Mouse (Mus musculus): ENCODE results near the gene Fkbpl. TPM values are rescaled to one million over a fixed set of nuclear protein-coding genes. Genes with fewer than 3 reads are reported as not detected.

Gene Fkbpl
- polyA plus RNA-seq, 1 experiment: 1.4 TPM

DNA sequence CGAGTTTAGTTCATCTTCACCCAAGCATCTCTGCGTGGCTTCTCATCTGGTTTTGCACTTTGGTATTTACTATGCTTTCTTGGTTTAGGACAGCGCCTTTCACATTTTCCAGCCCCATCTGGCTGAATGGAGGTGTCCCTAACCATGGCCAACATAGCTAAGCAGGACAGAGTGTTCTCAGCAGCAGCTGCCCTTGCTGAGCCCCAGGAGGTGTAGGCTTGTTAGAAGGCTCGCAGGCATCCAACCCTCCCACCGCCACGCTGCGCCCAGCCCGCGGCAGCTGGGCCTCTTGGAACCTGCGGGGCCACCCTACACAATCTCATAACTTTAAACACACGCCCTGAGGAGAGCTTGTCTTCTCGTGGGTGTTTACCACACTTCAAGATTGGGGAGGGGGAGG is 32.1 kb downstream of the Fkbpl start:
- WGBS: 81% methylated on average over 12 of the region's 12 CpGs
- Histone ChIP-seq H3K4me1 (ENCODE audit: control insufficient read depth, insufficient read depth, insufficient read length) (no peaks in the 10 kb centered on the region; the same call in 1 of the 2 replicates), H3K4me3 (ENCODE audit: extremely low read depth, insufficient read depth, insufficient read length) (no peak overlapping the region), H3K27me3 (ENCODE audit: control insufficient read depth, insufficient read depth, low read length) (peaks cover 3% of the 10 kb centered on the region; the same call in 1 of the 2 replicates), H3K36me3 (ENCODE audit: control insufficient read depth, insufficient read depth, low read length) (no peaks in the 10 kb centered on the region), H3K27ac (ENCODE audit: insufficient read depth, low read length) (no peak overlapping the region)
- TF ChIP-seq CTCF (IDR thresholded peaks at IDR 0.05; ENCODE audit: extremely low read depth, insufficient read depth, insufficient read length, insufficient replicate concordance): no peak
- no peak for TF ChIP-seq POLR2A (IDR thresholded peaks at IDR 0.05; ENCODE audit: low read depth, low read length)
- no peak for DNase-seq (ENCODE audit: low read depth in 1 of 2, low spot score in 2 of 2)

DNA sequence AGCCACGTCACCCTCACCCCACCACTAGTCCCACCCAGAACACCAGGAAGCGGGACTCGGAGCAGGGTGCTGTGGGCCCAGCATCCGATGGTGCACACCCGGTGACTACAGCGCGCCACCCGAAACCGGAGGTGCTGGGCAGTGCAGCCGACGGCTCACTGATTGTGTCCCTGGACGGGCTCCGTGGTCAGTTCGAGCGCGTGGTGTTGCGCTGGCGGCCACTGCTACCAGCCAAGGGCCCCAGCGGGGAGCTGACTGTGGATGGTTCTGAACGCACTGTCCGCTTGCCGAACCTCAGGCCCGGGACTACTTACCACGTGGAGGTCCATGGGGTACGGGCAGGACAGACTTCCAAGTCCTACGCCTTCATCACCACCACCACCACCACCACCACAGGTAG is 35.6 kb downstream of the Fkbpl start:
- H3K27ac ChIP-seq (ENCODE audit: insufficient read depth, low read length): no peak overlapping the region
- no peaks in the 10 kb centered on the region for H3K36me3 ChIP-seq (ENCODE audit: control insufficient read depth, insufficient read depth, low read length)
- 84% methylated on average over 26 of the region's 26 CpGs for WGBS
- no peaks in the 10 kb centered on the region; the same call in 1 of the 2 replicates for H3K27me3 ChIP-seq (ENCODE audit: control insufficient read depth, insufficient read depth, low read length)
- no peak overlapping the region for H3K4me3 ChIP-seq (ENCODE audit: extremely low read depth, insufficient read depth, insufficient read length)
- peaks cover 4% of the 10 kb centered on the region; the same call in 1 of the 2 replicates for H3K4me1 ChIP-seq (ENCODE audit: control insufficient read depth, insufficient read depth, insufficient read length)
- TF ChIP-seq POLR2A (IDR thresholded peaks at IDR 0.05; ENCODE audit: low read depth, low read length) (no peak), CTCF (IDR thresholded peaks at IDR 0.05; ENCODE audit: extremely low read depth, insufficient read depth, insufficient read length, insufficient replicate concordance) (no peak)
- DNase-seq (ENCODE audit: low read depth in 1 of 2, low spot score in 2 of 2): no peak

DNA sequence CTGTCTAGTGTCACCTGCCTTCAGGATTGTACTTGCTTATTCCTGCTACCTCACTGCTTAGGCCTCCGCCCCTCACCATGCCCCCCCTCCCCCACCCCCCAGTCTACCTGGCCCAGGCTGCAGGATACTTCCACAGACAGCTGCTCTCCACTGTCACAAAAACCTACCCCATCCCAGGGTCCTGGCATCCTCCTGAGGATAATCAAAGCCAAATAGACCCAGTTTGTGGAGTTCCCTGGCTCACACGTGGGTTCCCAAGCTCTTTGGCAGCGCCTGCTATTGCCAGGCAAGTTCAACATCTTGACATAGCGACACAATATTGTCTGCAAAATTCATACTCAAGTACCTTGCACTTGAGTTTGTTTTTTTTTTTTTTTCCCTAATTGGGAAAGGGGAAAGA is 36.1 kb downstream of the Fkbpl start:
- WGBS: 58% methylated on average over 4 of the region's 4 CpGs
- H3K27ac ChIP-seq (ENCODE audit: insufficient read depth, low read length): no peak overlapping the region
- no peaks in the 10 kb centered on the region for H3K36me3 ChIP-seq (ENCODE audit: control insufficient read depth, insufficient read depth, low read length)
- H3K4me1 ChIP-seq (ENCODE audit: control insufficient read depth, insufficient read depth, insufficient read length): peaks cover 4% of the 10 kb centered on the region; the same call in 1 of the 2 replicates
- H3K27me3 ChIP-seq (ENCODE audit: control insufficient read depth, insufficient read depth, low read length): no peaks in the 10 kb centered on the region; the same call in 1 of the 2 replicates
- no peak for DNase-seq (ENCODE audit: low read depth in 1 of 2, low spot score in 2 of 2)
- no peak for TF ChIP-seq CTCF (IDR thresholded peaks at IDR 0.05; ENCODE audit: extremely low read depth, insufficient read depth, insufficient read length, insufficient replicate concordance)
- no peak overlapping the region for H3K4me3 ChIP-seq (ENCODE audit: extremely low read depth, insufficient read depth, insufficient read length)

DNA sequence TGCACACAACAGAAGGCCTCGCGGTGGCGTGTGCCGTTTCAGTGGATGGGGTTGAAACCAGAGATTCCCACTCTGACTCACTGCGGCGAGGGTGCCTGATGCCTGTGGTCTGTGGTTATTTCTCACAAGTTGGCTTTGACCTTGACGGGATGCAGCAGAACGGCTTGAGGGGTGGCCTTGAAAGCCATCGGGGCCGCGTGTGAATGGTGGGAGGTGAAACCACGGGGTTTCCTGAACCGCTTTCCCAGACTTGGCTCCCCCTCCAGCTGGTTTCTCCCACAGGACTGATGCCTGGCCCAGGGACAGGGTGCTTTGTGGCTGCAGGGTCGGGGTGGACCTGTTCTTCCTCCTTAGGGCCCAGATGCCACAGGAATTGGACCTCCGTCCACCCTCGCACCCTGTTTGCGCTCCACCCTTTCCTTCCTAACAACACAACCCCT is 36.6 kb downstream of the Fkbpl start:
- Histone ChIP-seq H3K4me1 (ENCODE audit: control insufficient read depth, insufficient read depth, insufficient read length) (peaks cover 4% of the 10 kb centered on the region; the same call in 1 of the 2 replicates), H3K27ac (ENCODE audit: insufficient read depth, low read length) (no peak overlapping the region), H3K4me3 (ENCODE audit: extremely low read depth, insufficient read depth, insufficient read length) (no peak overlapping the region), H3K36me3 (ENCODE audit: control insufficient read depth, insufficient read depth, low read length) (no peaks in the 10 kb centered on the region), H3K27me3 (ENCODE audit: control insufficient read depth, insufficient read depth, low read length) (no peaks in the 10 kb centered on the region; the same call in 1 of the 2 replicates)
- DNase-seq (ENCODE audit: low read depth in 1 of 2, low spot score in 2 of 2): no peak
- TF ChIP-seq POLR2A (IDR thresholded peaks at IDR 0.05; ENCODE audit: low read depth, low read length): no peak
- no peak for TF ChIP-seq CTCF (IDR thresholded peaks at IDR 0.05; ENCODE audit: extremely low read depth, insufficient read depth, insufficient read length, insufficient replicate concordance)
- WGBS: 3% methylated on average over 17 of the region's 17 CpGs

DNA sequence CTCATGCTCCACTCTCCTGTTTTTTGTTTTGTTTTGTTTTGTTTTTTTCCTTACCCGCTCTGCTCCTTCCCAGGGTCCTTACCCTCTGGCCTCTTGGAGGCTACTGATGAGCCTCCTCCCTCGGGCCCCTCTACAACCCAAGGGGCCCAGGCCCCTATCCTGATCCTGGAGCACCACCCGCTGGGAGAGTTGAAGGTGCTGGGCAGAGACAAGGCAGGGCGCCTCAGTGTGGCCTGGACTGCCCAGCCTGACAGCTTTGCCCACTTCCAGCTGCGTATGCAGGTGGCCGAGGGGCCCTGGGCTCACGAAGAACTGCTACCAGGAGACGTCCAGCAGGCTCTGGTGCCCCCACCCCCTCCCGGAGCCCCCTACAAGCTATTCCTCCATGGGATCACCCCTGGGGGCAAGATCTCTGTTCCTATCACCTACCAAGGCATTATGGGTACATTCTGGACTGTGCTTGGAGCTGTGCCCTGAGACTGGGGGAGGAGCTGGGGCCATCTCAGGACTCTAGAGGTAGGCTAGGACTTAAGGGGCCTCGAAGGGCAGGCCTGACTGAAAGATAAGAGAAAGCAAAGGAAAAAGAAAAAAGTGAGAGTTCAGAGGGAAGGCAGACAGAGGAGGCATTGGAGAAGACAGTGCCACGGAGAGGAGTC is 37.4 kb downstream of the Fkbpl start:
- peaks cover 4% of the 10 kb centered on the region; the same call in 1 of the 2 replicates for H3K4me1 ChIP-seq (ENCODE audit: control insufficient read depth, insufficient read depth, insufficient read length)
- H3K27ac ChIP-seq (ENCODE audit: insufficient read depth, low read length): 0 out of 2 replicates have a peak overlapping the region, but pooled peaks have one; percentile 28
- no peak overlapping the region for H3K4me3 ChIP-seq (ENCODE audit: extremely low read depth, insufficient read depth, insufficient read length)
- H3K36me3 ChIP-seq (ENCODE audit: control insufficient read depth, insufficient read depth, low read length): no peaks in the 10 kb centered on the region
- WGBS: 79% methylated on average over 11 of the region's 11 CpGs
- TF ChIP-seq POLR2A (IDR thresholded peaks at IDR 0.05; ENCODE audit: low read depth, low read length): no peak
- no peak for TF ChIP-seq CTCF (IDR thresholded peaks at IDR 0.05; ENCODE audit: extremely low read depth, insufficient read depth, insufficient read length, insufficient replicate concordance)
- no peaks in the 10 kb centered on the region; the same call in 1 of the 2 replicates for H3K27me3 ChIP-seq (ENCODE audit: control insufficient read depth, insufficient read depth, low read length)
- no peak for DNase-seq (ENCODE audit: low read depth in 1 of 2, low spot score in 2 of 2)

DNA sequence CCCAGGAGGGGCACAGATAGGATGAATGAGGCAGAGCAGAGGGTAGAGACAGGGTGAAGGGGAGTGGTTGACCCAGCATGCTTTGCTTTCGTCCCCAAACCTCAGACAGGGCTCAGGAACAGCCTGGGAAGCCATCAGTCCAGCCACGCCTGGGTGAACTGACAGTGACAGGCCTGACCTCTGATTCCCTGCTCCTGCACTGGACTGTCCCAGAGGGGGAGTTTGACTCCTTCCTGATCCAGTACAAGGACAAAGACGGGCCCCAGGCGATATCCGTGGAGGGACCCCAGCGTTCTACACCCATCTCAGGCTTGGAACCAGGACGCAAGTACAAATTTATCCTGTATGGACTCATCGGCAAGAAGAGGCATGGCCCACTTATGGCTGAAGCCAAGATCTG is 38.6 kb downstream of the Fkbpl start:
- Histone ChIP-seq H3K36me3 (ENCODE audit: control insufficient read depth, insufficient read depth, low read length) (no peaks in the 10 kb centered on the region), H3K27me3 (ENCODE audit: control insufficient read depth, insufficient read depth, low read length) (no peaks in the 10 kb centered on the region; the same call in 1 of the 2 replicates), H3K27ac (ENCODE audit: insufficient read depth, low read length) (no peak overlapping the region), H3K4me3 (ENCODE audit: extremely low read depth, insufficient read depth, insufficient read length) (no peak overlapping the region), H3K4me1 (ENCODE audit: control insufficient read depth, insufficient read depth, insufficient read length) (peaks cover 4% of the 10 kb centered on the region; the same call in 1 of the 2 replicates)
- WGBS: 75% methylated on average over 8 of the region's 8 CpGs
- DNase-seq (ENCODE audit: low read depth in 1 of 2, low spot score in 2 of 2): no peak
- TF ChIP-seq CTCF (IDR thresholded peaks at IDR 0.05; ENCODE audit: extremely low read depth, insufficient read depth, insufficient read length, insufficient replicate concordance): no peak
- TF ChIP-seq POLR2A (IDR thresholded peaks at IDR 0.05; ENCODE audit: low read depth, low read length): no peak

DNA sequence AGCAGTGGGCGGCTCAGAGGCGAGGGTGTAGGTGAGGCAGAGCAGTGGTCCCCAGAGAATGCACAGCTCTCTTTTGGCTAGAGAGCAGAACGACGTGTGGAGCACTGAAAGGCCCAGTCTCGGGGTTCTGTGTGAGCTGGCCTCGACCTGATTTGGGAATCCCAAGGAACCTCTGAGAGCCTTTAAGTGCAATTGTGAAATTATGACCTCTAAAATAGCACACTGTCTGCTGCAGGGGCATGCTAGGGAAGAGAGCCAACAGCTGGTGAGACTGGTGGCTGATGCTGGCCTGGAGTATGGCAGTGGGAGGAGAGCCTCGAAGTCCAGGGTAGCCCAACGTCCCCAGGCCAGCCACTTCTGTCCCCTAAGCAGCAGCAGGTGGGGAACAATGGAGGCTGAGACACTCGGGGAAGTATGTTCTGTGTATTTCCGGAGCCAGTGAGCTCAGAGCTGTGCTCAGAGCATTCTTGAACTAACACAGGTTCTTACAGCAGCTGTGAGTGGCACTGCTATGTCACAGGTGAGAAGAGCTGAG is 39.2 kb downstream of the Fkbpl start:
- WGBS: 46% methylated on average over 10 of the region's 10 CpGs
- Histone ChIP-seq H3K36me3 (ENCODE audit: control insufficient read depth, insufficient read depth, low read length) (no peaks in the 10 kb centered on the region), H3K27ac (ENCODE audit: insufficient read depth, low read length) (0 out of 2 replicates have a peak overlapping the region, but pooled peaks have one; percentile 15), H3K4me1 (ENCODE audit: control insufficient read depth, insufficient read depth, insufficient read length) (peaks cover 4% of the 10 kb centered on the region; the same call in 1 of the 2 replicates), H3K27me3 (ENCODE audit: control insufficient read depth, insufficient read depth, low read length) (no peaks in the 10 kb centered on the region; the same call in 1 of the 2 replicates), H3K4me3 (ENCODE audit: extremely low read depth, insufficient read depth, insufficient read length) (no peak overlapping the region)
- no peak for DNase-seq (ENCODE audit: low read depth in 1 of 2, low spot score in 2 of 2)
- TF ChIP-seq CTCF (IDR thresholded peaks at IDR 0.05; ENCODE audit: extremely low read depth, insufficient read depth, insufficient read length, insufficient replicate concordance): no peak
- TF ChIP-seq POLR2A (IDR thresholded peaks at IDR 0.05; ENCODE audit: low read depth, low read length): no peak

Measured in spleen, adult 2 months (tissue).